Mouse (Mus musculus): ENCODE data around the gene Traf6. TPM values are rescaled to one million over a fixed set of nuclear protein-coding genes. Genes with fewer than 3 reads are reported as not detected.
A peak's percentile ranks its signal among the peaks of the same experiment; 100 is the strongest.

Traf6 gene
- polyA plus RNA-seq, 1 experiment = 11.8 TPM

- no peak overlapping the region for H3K4me3 ChIP-seq (ENCODE audit: insufficient read depth, low read length)
- TF ChIP-seq CTCF (IDR thresholded peaks at IDR 0.05; ENCODE audit: borderline replicate concordance, insufficient read depth, low read length) (no peak), POLR2A (IDR thresholded peaks at IDR 0.05; ENCODE audit: low read depth, low read length) (no peak)
- peak overlapping the region; percentile 7; the same call in 1 of the 2 replicates for H3K27ac ChIP-seq (ENCODE audit: insufficient read depth, low read length)
- H3K4me1 ChIP-seq (ENCODE audit: control insufficient read depth, insufficient read depth, low read length) = 0 out of 2 replicates have a peak, but pooled peaks cover 4% of the 10 kb centered on the region
These were observed 44.4 kb downstream of the Traf6 start for GRCm38 (mm10) chr2:101722370-101723332.

GRCm38 (mm10) chr2:101723333-101723881 lies 45.2 kb downstream of the Traf6 start:
- TF ChIP-seq CTCF (IDR thresholded peaks at IDR 0.05; ENCODE audit: borderline replicate concordance, insufficient read depth, low read length) (no peak), POLR2A (IDR thresholded peaks at IDR 0.05; ENCODE audit: low read depth, low read length) (no peak)
- Histone ChIP-seq H3K4me3 (ENCODE audit: insufficient read depth, low read length) (no peak overlapping the region), H3K27ac (ENCODE audit: insufficient read depth, low read length) (no peak overlapping the region)

GRCm38 (mm10) chr2:101727787-101728186 lies 49.6 kb downstream of the Traf6 start:
- no peak for TF ChIP-seq CTCF (IDR thresholded peaks at IDR 0.05; ENCODE audit: borderline replicate concordance, insufficient read depth, low read length)
- TF ChIP-seq POLR2A (IDR thresholded peaks at IDR 0.05; ENCODE audit: low read depth, low read length) = no peak
- no peak overlapping the region for H3K27ac ChIP-seq (ENCODE audit: insufficient read depth, low read length)
- H3K4me3 ChIP-seq (ENCODE audit: insufficient read depth, low read length) = no peak overlapping the region
- peaks cover 6% of the 10 kb centered on the region; the same call in 1 of the 2 replicates for H3K4me1 ChIP-seq (ENCODE audit: control insufficient read depth, insufficient read depth, low read length)

More at GRCm38 (mm10) chr2:101723333-101723881, 45.2 kb downstream of the Traf6 start:
- H3K4me1 ChIP-seq (ENCODE audit: control insufficient read depth, insufficient read depth, low read length) = 0 out of 2 replicates have a peak, but pooled peaks cover 4% of the 10 kb centered on the region

- no peak overlapping the region for H3K4me3 ChIP-seq (ENCODE audit: insufficient read depth, low read length)
- TF ChIP-seq CTCF (IDR thresholded peaks at IDR 0.05; ENCODE audit: borderline replicate concordance, insufficient read depth, low read length) (no peak), POLR2A (IDR thresholded peaks at IDR 0.05; ENCODE audit: low read depth, low read length) (no peak)
- peaks cover 3% of the 10 kb centered on the region; the same call in 1 of the 2 replicates for H3K4me1 ChIP-seq (ENCODE audit: control insufficient read depth, insufficient read depth, low read length)
- H3K27ac ChIP-seq (ENCODE audit: insufficient read depth, low read length) = no peak overlapping the region
These were observed 51.2 kb downstream of the Traf6 start for GRCm38 (mm10) chr2:101729472-101729871.

- H3K4me1 ChIP-seq (ENCODE audit: control insufficient read depth, insufficient read depth, low read length) = peaks cover 3% of the 10 kb centered on the region; the same call in 1 of the 2 replicates
- H3K27ac ChIP-seq (ENCODE audit: insufficient read depth, low read length) = no peak overlapping the region
- TF ChIP-seq POLR2A (IDR thresholded peaks at IDR 0.05; ENCODE audit: low read depth, low read length) (no peak), CTCF (IDR thresholded peaks at IDR 0.05; ENCODE audit: borderline replicate concordance, insufficient read depth, low read length) (no peak)
- H3K4me3 ChIP-seq (ENCODE audit: insufficient read depth, low read length) = no peak overlapping the region
These were observed 52.7 kb downstream of the Traf6 start for GRCm38 (mm10) chr2:101730972-101731371.

GRCm38 (mm10) chr2:101732777-101733210 lies 54.6 kb downstream of the Traf6 start:
- Histone ChIP-seq H3K27ac (ENCODE audit: insufficient read depth, low read length) (no peak overlapping the region), H3K4me3 (ENCODE audit: insufficient read depth, low read length) (no peak overlapping the region), H3K4me1 (ENCODE audit: control insufficient read depth, insufficient read depth, low read length) (peaks cover 8% of the 10 kb centered on the region)
- no peak for TF ChIP-seq POLR2A (IDR thresholded peaks at IDR 0.05; ENCODE audit: low read depth, low read length)
- TF ChIP-seq CTCF (IDR thresholded peaks at IDR 0.05; ENCODE audit: borderline replicate concordance, insufficient read depth, low read length) = no peak

- TF ChIP-seq CTCF (IDR thresholded peaks at IDR 0.05; ENCODE audit: borderline replicate concordance, insufficient read depth, low read length) = no peak
- TF ChIP-seq POLR2A (IDR thresholded peaks at IDR 0.05; ENCODE audit: low read depth, low read length) = no peak
- no peak overlapping the region for H3K27ac ChIP-seq (ENCODE audit: insufficient read depth, low read length)
- no peak overlapping the region for H3K4me3 ChIP-seq (ENCODE audit: insufficient read depth, low read length)
- peaks cover 13% of the 10 kb centered on the region for H3K4me1 ChIP-seq (ENCODE audit: control insufficient read depth, insufficient read depth, low read length)
These were observed 55.3 kb downstream of the Traf6 start for GRCm38 (mm10) chr2:101733564-101733963.

GRCm38 (mm10) chr2:101739914-101740313 lies 61.7 kb downstream of the Traf6 start:
- no peak overlapping the region for H3K4me3 ChIP-seq (ENCODE audit: insufficient read depth, low read length)
- H3K27ac ChIP-seq (ENCODE audit: insufficient read depth, low read length) = 0 out of 2 replicates have a peak overlapping the region, but pooled peaks have one; percentile 15
- TF ChIP-seq POLR2A (IDR thresholded peaks at IDR 0.05; ENCODE audit: low read depth, low read length) (no peak), CTCF (IDR thresholded peaks at IDR 0.05; ENCODE audit: borderline replicate concordance, insufficient read depth, low read length) (no peak)
- peaks cover 22% of the 10 kb centered on the region for H3K4me1 ChIP-seq (ENCODE audit: control insufficient read depth, insufficient read depth, low read length)

- TF ChIP-seq CTCF (IDR thresholded peaks at IDR 0.05; ENCODE audit: borderline replicate concordance, insufficient read depth, low read length) (no peak), POLR2A (IDR thresholded peaks at IDR 0.05; ENCODE audit: low read depth, low read length) (no peak)
- Histone ChIP-seq H3K4me3 (ENCODE audit: insufficient read depth, low read length) (no peak overlapping the region), H3K4me1 (ENCODE audit: control insufficient read depth, insufficient read depth, low read length) (peaks cover 25% of the 10 kb centered on the region), H3K27ac (ENCODE audit: insufficient read depth, low read length) (no peak overlapping the region)
These were observed 63.4 kb downstream of the Traf6 start for GRCm38 (mm10) chr2:101741653-101742052.

Measured in embryonic fibroblast, embryonic 13.5 days (primary cell).